Mouse (Mus musculus) bone marrow, adult 2 months (tissue): ENCODE data around the gene Glis3.

ENCODE experiments used
- CTCF ChIP-seq: fragments of 200-500 bp; IDR thresholded peaks from 2 replicates; pipeline ENCODE4 v1.5.1; 2011; ENCODE audit warnings: low read length, control low read depth; ENCODE audit not compliant: control insufficient read depth, insufficient read depth
- POLR2A ChIP-seq: fragments of 200-500 bp; IDR thresholded peaks from 2 replicates; pipeline ENCODE4 v1.6.1; 2011; ENCODE audit warnings: low read depth, mild to moderate bottlenecking, control low read depth, low read length, borderline replicate concordance; ENCODE audit not compliant: control insufficient read depth

DNA sequence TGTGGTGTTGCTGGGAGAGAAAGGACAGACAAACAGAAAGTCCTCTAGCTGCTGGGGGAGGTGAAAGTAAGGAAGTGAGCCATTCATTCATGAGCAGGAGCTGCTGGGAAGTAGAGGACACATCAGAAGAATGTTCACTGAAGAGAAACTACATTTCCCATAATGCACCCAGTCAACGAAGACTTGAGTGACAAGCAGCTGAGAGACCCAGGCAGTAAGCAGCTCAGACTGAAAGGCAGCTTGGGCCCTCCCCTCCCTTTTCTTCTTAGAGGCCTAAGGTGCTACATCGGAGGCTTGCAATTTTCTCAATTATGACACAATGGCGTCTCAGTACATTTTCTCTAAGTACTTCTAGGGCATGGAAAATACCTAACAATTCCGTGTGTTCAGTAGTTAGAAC lies 31.0 kb downstream of the Glis3 start:
- TF ChIP-seq POLR2A = no peak
- TF ChIP-seq CTCF = no peak
